Mouse (Mus musculus): Measurements from ENCODE around the gene Dab2ip.

Dab2ip gene

DNA sequence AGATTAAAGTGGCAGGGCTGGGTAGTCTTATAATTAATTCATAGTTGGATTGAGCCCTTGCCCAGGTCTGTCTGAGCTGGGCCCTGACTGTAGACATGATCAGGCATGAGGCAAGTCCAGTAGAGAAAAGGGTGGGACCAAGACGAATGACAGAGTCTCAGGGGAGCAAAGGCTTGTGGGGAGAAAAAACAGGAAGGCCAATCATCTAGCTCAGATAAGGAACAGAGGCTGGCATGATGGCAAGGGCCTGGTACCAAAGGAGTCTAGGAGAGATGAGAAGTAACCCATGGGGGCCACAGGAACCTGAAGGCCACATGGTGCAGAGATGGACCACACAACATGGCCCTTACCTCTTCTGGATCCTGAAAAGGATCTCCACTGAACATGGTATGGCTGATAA lies 158.1 kb downstream of the Dab2ip start:
- no peak for DNase-seq (ENCODE audit: low spot score)

- DNase-seq (ENCODE audit: low spot score), result no peak
Observed at GRCm38 (mm10) chr2:35718003-35718500, 160.0 kb downstream of the Dab2ip start.

- DNase-seq (ENCODE audit: low spot score), result no peak
Observed at GRCm38 (mm10) chr2:35718662-35719061, 160.6 kb downstream of the Dab2ip start.

DNA sequence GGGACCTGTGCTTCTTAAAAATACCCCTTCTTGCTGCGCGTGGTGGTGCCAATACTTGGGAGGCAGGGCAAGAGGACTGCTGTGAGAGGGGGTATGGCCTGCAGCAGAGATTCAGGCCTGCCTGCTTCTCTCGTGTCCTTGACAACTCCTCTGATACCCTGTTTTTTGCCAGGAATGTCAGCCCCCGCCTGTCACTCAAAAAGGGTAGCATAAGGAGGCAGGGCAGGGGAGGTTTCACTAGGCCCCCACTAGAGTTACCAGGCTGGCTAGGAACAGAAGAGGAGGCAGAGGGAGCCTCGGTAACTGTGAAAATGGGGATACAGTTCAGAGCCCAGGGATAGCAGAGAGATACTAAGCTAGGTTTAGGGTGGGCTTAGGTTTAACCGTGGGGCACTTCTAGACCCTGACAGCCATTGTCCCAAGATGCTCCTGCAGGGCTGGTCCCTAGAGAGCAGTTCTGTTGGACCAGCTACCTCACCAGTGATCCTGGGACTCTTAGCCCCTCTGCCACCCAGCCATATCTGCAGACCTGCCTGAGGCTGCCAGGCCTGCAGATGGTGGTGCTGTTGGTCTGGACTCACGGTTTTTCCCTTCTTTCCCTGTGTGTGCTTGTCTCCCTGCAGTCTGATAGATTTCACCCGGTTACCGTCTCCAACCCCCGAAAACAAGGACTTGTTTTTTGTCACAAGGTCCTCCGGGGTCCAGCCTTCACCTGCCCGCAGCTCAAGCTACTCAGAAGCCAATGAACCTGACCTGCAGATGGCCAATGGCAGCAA lies 161.4 kb downstream of the Dab2ip start:
- DNase-seq (ENCODE audit: low spot score), result no peak

DNA sequence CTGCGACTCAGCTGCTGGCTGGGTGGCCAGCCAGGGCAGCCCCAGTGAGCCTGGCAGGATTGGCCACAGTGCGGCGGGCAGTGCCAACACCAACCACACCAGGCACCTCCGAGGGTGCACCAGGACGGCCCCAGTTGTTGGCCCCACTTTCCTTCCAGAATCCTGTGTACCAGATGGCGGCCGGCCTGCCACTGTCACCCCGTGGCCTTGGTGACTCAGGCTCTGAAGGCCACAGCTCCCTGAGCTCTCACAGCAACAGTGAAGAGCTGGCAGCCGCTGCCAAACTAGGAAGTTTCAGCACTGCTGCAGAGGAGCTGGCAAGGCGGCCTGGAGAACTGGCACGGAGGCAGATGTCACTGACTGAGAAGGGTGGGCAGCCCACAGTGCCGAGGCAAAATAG lies 162.0 kb downstream of the Dab2ip start:
- DNase-seq (ENCODE audit: low spot score), result no peak

DNA sequence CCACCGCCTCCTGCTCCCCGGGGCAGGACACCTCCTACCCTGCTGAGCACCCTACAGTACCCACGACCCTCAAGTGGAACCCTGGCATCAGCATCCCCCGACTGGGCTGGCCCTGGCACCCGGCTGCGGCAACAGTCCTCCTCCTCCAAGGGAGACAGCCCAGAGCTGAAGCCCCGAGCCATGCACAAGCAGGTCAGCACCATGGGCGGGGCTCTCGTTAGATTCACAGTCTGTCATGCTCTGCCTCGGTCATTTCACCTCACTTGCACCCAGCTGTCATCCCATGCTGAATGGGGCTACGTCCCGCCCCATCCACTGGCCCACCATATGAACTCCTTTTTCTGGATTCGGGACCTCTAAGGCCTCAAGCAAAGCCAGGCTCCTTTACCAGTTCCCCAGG lies 162.5 kb downstream of the Dab2ip start:
- no peak for DNase-seq (ENCODE audit: low spot score)

DNA sequence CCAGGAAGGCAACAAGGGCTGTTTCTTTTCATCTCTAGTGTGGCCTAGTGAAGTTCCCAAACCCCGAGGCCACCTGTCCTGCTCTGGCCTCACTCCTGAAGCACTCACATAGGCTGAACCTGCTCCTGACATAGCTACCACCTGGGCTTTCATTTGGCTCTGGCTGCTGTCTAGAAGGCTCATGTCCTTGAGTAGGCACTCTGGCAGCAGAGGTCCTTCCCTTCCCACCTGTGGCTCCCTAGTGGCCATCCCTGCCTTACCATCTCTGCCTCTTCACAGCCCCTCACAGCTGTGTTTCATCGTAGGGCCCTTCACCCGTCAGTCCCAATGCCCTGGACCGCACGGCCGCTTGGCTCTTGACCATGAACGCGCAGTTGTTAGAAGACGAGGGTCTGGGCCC lies 162.9 kb downstream of the Dab2ip start:
- no peak for DNase-seq (ENCODE audit: low spot score)

DNA sequence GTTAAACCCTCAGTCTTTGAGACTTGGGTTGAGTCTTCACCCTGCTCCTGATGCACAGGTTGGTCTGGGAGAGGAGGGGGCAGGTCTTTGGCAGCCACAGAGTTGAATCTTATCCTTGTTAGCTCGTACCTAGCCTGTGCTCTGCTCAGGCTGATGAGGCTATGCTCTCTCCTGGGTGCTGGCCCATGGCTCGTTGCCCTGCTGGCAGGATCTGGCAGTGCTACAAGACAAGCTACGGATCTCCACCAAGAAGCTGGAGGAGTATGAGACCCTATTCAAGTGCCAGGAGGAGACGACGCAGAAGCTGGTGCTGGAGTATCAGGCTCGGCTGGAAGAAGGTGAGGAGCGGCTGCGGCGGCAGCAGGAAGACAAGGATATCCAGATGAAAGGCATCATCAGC lies 164.8 kb downstream of the Dab2ip start:
- DNase-seq (ENCODE audit: low spot score), result no peak

DNA sequence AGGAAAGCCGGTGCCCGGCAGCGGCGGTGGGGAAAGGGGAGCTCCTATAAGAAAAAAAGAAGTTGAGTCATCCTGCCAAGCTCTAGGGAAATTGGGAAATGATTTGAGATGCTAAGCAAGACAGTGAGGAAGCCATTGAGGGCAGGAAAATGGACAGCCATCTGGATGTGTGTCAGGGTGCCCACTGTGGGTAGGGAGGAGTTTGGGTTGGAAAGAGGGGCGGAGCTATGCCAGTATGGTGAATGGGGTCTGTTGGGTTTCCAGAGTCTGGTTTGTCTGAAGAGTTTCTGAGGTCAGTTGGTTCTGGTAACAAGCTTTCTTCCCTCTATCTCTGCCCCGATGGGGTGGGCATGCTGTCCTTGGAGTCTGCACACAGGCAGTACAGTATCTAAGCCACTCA lies 165.2 kb downstream of the Dab2ip start:
- no peak for DNase-seq (ENCODE audit: low spot score)

DNA sequence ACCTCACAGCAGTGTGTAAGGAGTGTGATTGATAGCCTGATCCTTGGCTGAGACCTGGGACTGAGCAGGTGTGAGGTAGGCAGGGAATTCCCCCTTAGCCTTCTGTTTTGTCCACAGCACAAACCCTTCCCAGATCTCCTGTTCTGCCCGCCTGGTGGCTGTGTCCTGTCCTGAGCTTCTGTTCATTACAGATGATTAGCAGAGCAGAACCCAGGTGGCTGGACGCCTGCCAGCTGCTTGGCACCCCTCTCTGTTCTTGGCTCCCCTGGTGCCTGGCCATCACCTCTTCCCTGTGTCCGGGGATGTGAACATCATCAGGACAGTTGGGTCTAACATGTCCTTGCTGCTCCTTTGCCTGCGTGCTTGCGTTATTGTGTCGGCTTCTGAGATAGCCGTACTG lies 165.6 kb downstream of the Dab2ip start:
- DNase-seq (ENCODE audit: low spot score), result no peak

GRCm38 (mm10) chr2:35728633-35729032 lies 170.6 kb downstream of the Dab2ip start:
- DNase-seq (ENCODE audit: low spot score), result no peak

DNA sequence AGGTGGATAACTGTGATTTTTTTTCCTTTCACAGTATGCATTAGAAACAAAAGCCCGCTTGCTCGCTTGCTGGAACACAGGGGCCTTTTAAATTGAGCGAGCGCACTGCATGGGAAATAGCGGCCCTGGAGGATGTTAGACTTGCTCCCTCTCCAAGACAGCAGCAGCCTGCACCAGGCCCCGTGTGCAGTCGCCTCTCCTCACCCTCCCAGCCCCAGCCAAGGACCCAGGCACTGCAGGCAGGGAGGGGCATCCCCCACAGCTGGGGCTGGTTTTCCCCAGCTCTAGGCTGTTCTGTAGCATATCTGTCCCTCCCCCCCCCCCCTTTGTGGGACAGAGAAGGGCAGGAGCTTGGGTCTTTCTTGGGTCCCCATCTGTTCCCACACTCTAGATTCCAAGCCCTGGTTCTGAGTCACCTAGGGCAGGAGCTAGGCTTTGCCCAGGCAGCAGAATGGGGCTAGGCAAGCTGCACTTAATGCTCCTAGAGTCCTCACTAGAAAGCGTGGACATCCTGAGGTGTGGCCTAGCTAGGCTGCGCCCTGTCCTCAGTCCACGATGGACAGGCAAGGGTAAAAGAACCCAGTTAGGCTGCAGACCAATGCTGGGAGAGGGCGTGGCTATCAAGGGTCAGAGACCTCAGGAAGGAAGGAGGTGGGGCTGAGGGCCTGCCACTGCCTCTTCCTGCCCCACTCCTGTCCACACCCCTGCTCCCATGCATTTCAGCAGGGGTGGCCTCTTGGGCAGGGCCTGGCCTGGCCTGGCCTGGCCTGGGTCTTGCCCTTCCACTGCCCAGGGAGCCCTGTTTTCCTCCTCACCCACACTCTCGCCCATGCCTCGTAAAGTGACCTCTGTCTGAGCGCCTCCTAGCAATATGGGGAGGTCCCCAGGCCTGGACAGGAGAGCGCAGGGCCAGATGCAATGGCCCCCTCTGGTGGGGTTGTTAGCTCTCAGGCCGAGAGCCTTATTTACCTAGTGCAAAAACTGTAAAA lies 171.3 kb downstream of the Dab2ip start:
- no peak for DNase-seq (ENCODE audit: low spot score)

- DNase-seq (ENCODE audit: low spot score), result no peak
Observed at GRCm38 (mm10) chr2:35731671-35732449, 173.8 kb downstream of the Dab2ip start.

- no peak for DNase-seq (ENCODE audit: low spot score)
Observed at GRCm38 (mm10) chr2:35735001-35735400, 176.9 kb downstream of the Dab2ip start.

DNA sequence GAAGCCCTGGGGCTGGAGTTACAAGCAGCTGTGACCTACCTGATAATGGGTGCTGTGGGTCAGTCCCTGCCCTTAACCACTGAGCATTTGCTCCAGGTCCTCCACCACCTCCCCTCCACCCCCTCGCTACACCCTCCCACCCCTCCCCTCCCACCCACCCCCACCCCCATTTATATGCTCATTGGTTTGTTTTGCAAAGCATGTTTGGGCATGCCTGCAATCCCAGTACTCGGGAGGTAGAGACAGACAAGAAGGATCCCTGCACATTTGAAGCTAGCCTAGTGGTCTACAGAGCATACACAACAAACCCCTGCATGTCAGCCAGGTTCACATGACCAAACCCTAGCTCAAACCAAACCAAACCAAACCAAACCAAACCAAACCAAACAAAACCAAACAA lies 178.0 kb downstream of the Dab2ip start:
- no peak for DNase-seq (ENCODE audit: low spot score)

DNA sequence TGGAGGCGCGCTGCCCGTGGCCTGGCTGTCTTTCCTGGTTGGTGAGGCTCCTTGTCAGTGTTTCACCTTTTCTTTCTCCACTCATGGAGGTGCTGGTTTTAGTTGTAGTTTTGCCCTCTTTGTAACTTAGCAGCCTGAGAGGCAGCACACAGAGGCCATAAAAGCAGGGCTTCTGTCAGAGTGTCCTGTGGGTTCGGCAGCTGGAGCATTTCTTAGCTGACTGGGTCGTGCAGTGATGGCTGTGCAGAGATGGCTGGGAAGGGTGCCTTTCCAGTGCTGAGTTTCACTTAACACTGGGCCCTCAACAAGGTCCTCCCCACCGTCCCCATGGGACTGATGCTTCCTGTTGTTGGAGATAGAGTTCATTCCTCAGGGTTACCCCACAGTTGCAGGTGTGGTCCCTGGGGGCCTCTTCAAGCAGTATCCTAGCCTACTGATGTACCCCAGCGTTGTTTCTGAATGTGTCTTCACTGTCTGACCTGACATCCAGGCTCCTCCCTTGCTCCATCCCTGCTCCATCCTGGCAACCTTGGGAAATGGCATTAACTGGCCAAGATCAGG lies 179.5 kb downstream of the Dab2ip start:
- DNase-seq (ENCODE audit: low spot score), result no peak

DNA sequence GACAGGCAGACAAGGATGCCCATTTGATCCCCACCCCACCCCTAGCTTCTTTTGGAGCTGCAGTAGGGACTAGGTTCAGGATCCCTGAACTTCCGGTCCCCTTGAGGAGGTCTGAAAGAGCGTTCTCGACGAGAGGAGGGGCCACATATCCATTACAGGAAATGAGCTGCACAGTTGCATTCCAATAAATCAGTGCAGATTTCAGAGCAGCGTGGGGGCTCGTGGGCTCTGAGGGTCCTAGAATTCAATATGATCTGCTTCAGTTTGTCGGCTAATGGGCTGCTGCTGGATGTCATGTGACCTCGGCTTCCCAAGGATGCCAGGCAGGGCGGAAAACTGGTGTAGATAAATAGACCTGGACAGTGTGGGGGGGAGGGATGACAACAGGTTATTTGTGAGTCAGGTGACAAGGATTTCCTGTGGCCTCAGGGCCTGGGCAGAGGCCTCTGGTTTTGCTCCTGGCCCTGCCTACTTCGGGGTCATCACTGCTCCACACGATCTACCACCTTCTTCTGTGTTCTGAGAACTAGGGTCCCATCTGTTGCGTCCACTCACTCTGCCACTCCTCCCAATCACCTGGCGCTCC lies 181.7 kb downstream of the Dab2ip start:
- DNase-seq (ENCODE audit: low spot score), result no peak

GRCm38 (mm10) chr2:35745876-35746275 lies 187.8 kb downstream of the Dab2ip start:
- DNase-seq (ENCODE audit: low spot score), result no peak

DNA sequence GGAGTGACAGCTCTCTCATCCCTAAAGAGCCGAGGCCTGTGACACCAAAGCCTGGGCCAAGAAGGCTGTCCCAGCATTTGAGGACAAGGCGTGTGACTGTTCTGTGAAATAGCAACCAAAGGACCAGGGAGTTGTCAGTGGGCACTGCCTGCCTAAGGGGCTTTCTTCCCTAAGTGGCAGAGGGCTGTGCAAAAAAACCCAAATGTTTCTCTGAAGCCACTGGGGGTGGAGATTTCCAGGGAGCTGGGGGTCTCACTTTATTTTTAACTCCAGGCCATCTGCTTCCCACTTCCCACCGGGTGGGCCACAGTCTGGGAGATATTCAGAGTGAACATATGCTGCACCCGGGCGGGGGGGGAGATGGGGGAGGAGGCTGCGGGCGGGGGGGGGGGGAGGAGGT lies 188.6 kb downstream of the Dab2ip start:
- DNase-seq (ENCODE audit: low spot score), result no peak

- DNase-seq (ENCODE audit: low spot score), result no peak
Observed at GRCm38 (mm10) chr2:35747371-35748035, 189.4 kb downstream of the Dab2ip start.

Measured in layer of hippocampus, adult 9-10 months (tissue).